Mouse (Mus musculus) mouse embryonic stem cell (cell line): ENCODE measurements at regions not wholly inside any gene's neighbourhood (a gene's known extent, or its start where the extent isn't known, plus 50 kb on each side); places are given as distances from the start of the nearest gene placed in this dataset.
"Not testable (repeated sequence)": the region's sequence is repeated elsewhere in the genome, so short reads cannot be mapped to it uniquely, and the experiment has no call there.

Source experiments
- in situ Hi-C, 2 experiments: fragments of 300-500 bp; cut with MboI; formaldehyde crosslinking; loops; 1 replicate in 1 of 2; 3 replicates in 1 of 2; pipeline ENCODE4 v1.14.3; 2019 to 2020; ENCODE audit warnings: low sequenced_read_pairs in 2 of 2, low pct_unique_long_range_greater_than_20kb in 1 of 2, mixed read lengths in 1 of 2; ENCODE audit not compliant: unreplicated experiment in 1 of 2

GRCm38 (mm10) chr11:12913401-12913800 is 448.6 kb upstream of the Cobl start:
- in situ Hi-C loops, result not testable (repeated sequence)

DNA sequence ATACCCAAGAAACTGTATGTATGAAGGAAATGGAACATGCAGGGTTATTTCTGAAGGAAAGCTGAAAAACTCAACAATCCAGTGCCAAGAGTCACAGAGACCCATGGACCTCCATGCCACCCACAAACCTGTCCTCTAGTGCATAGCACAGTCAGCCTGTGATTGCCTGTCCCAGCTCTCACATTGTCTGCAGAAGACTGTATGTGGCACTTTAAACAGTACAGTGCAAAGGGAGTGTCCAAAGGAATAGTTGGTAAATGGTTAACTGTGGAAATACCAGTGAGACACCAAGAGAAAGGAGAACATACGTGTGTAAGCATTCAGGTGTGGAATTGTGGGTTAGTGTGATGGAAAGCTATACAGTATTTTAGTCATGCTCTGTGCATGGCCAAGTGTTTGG is 409.0 kb upstream of the Cobl start:
- in situ Hi-C loops, result no loop called here

GRCm38 (mm10) chr11:12872802-12873201 is 408.0 kb upstream of the Cobl start:
- in situ Hi-C loops, result no loop called here

DNA sequence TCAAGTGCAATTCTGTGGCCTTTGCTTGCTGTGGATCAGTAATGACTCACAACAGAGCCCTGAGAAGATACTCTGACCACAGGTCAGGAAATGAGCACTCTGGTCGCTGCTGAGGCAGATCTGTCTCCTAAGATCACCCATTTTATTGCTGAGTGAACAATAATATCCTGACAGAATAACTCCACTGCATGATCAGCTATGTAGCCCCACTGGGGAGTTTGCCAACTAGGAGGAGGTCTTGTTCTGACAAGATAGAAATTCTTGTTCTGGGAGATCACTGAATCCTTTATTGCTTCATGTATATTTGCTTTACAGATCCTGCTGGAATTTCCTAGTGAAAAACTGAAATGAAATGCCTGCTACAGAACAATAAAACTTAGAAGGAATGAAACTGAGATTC is 407.6 kb upstream of the Cobl start:
- in situ Hi-C loops, result no loop called here

DNA sequence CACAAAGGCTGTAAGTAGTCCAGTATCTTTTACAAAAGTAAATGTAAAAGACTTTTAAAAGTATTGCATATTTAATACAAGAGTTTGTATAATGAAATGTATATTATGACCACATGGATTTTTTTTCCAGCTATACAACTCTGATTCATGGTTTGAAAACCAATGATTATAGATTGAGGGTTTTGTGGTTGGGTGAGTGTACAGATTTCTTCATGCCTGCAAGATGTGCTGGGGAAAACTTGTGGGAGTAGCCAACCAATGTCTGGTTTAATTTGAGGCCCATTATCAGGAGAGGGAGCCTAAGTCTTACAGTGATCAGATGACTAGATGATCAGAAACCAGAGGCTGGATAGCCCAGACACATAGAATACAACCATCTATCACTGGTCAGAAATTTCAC is 402.8 kb upstream of the Cobl start:
- in situ Hi-C loops, result no loop called here

GRCm38 (mm10) chr11:12865034-12865620 is 400.4 kb upstream of the Cobl start:
- in situ Hi-C loops, result no loop called here

GRCm38 (mm10) chr11:12859344-12859930 is 394.7 kb upstream of the Cobl start:
- in situ Hi-C loops, result no loop called here

GRCm38 (mm10) chr11:12858274-12858884 is 393.6 kb upstream of the Cobl start:
- in situ Hi-C loops, result no loop called here

DNA sequence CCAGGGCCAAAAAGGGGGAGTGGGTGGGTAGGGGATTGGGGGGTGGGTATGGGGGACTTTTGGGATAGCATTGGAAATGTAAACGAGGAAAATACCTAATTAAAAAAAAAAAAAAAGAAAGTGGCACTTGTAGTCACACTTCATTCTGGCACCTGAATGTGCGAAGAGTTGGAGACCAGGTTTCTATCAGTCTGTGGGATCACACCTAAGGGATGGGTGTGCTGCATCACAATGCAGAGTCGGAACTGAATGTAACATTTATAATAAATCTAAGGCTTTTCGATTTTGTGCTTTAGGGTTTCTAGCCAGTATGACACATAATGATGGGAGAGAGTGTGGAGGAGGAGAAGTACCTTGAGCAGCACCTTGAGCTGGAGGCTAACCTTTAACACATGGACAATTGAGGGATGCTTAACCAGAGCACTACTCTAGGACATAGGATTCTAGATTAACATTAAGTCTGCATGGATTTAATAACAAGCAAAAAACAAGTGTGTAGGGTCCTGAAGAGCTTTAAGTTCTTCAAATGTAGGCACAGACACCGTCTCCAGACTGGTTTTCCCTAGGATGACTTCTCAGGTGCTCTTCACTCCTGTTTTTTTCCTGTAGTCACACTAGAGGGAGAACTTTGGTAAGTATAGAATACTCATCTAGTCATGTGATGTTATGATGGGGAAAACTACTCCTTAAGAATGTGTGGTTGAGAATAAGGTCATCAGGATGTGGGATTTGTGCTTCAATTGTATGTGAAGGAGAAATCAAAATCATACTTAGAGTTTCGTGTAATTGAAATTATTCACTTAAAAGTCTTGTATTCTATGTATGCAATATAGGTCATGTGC is 392.8 kb upstream of the Cobl start:
- in situ Hi-C loops, result no loop called here

DNA sequence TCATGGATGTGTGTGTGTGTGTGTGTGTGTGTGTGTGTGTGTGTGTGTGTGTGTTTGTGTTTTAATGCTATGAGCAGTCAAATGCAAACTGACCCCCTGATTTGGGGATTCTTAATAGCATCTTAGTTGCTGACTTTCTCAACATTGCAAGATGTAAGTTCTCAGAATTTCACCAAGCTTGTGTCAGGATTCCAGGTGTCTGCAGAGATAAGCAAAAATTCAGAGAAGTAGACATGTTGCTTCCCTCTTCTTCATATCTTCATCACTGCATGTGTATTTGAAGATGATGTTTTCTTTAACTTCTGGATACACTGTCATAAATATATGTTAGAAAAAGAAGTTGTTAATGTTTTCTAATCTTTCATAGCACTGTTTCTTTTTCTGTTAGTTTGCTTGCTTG is 383.0 kb upstream of the Cobl start:
- in situ Hi-C loops, result no loop called here

DNA sequence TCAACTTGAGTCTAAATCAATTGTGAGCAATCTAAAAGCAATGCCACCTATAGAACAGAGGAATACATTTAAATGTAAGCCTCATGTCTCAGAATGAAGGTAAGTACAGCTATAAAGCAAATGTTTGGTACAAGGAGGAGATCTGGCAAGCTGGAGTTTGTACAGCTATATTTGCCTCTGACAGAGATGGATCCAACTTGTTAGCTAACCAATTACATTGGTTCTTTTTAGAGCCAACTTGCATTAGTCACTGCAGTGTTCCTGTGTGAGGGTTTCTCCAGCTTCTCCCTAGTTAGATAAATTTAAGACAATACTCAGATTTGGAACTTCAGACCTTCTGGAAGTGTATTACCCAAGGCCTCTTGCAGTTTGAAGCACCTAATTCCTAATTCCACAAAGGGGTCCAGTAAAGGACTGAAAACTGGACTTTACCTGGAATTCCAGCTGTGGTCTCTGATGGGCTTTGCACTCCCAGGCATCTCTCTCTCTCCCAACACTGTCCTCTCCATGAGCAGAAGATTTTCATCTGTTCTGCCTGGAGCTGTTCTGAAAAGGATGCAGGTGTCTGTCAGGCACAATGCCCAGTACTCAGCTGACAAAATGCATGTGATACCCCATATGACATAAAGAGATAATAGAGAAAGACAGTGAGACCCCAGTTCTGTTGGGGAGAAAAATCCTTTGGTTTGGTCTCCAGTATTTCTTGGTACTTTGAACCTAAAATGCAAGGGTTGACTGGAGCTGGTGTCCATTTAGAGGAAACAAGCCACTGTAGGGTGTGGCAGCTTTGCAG is 379.1 kb upstream of the Cobl start:
- in situ Hi-C loops, result no loop called here

DNA sequence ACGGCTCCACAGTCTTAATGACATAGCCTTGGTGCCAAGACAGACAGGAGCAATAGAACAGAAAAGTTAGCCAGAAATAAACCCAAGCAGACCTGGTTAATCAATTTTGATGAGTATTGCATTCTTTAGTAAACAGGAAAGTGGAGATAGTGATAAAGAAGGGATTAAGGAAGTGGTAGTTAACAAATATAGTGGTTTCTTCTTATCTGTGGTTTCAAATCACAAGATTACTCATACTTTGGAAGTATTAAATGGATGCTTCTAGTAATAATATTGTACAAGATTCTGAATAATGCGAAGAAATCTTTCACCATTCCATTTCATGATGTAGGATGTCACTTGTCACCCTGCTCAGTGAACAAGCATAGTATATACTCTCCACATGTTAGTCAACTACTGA is 376.6 kb upstream of the Cobl start:
- in situ Hi-C loops, result no loop called here

DNA sequence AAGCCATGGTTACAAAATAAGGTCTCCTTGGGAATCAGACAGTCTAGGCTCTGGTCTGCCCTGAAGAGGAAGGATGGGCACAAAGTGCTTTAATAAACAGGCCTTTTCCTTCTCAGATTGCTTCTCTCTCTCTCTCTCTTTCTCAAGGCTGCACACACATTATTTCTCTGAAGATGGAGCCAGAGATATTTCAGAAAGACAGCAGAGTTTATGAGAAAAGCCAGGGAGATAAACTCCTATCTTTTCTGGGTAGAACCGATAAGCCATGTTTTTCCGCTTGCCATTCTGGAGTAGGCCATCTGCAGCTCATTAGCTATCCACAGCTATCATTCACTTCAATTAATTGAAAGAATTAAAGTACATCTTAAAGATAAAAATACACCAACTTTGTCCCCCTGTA is 373.2 kb upstream of the Cobl start:
- in situ Hi-C loops, result no loop called here

GRCm38 (mm10) chr11:12837387-12837786 is 372.6 kb upstream of the Cobl start:
- in situ Hi-C loops, result no loop called here

GRCm38 (mm10) chr11:12836387-12836786 is 371.6 kb upstream of the Cobl start:
- in situ Hi-C loops, result no loop called here

DNA sequence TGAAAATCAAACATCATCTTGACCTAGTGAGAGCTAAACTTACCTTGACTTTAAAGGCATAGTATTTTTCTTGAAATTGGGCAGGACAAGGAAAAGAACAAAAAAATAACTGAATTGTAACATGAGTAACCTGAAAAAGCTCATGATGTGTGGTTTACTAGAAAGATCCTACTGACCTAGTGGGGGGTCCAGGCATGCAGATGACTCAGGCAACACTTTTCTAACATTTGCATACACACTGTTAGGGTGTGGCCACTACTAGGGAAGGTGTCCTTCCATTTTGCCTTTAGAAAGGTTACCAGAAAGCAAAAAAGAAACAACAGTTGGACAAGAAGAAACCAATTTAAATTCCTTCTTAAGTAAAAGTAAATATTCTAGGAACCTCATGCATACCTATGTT is 347.3 kb upstream of the Cobl start:
- in situ Hi-C loops, result loop anchor here in 1 of 2 experiments (10.0 to 25.0 kb wide), 2 partner anchors 193 to 525 kb away; no protein-coding TSS in a partner anchor

DNA sequence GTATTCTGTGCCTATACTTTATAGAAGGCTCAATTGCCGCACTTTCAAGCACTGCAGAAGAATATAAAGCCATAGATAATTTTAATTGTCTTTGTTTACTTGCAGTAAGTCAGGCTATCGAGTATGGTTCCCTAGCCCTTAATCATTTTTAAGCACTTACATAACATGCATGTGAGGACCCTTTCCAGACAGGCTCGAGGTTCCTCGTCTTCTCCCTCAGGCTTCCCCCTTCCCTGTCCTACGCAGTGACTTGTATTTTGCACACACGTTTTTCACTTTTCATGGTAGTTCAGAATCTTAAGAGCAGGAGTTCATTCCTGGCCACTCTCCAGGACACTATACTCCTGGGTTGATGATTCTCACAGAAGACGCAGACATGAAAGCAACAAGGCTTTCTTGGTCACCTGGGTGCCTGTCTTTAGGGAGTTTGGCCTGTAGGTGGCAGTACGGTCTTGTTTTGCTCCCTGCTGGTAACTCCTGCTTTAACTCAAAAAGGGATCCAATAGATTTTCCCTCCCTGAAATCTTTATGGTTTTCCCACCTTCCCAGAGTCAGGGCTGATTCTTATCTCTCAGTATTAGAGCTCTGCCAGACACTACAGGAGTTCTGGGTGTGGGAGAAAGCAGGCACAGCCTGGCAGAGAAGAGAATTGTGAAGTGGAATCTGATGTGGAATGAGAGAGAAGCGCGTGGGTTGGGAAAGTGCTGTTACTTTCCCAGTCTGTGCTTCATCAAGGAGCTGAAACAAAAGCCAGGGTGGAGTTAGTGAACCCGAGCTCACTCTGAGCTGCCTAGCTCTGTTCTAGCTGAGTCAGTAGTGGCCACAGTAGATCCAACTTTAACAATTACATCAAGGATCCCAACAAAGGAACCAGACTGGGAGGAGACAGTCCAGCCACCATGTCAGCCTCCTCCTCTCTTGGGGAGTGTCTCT is 346.5 kb upstream of the Cobl start:
- in situ Hi-C loops, result loop anchor here in 1 of 2 experiments (10.0 to 25.0 kb wide), 2 partner anchors 194 to 526 kb away; no protein-coding TSS in a partner anchor
